Mouse (Mus musculus) cortical plate, adult 2 months (tissue): ENCODE measurements at regions not wholly inside any gene's neighbourhood (a gene's known extent, or its start where the extent isn't known, plus 50 kb on each side); places are given as distances from the start of the nearest gene placed in this dataset.

Source experiments
- H3K27ac ChIP-seq: fragments of 200-500 bp; 2 replicates; pipeline ENCODE4 v1.5.1; 2012; ENCODE audit warnings: low read length, control low read depth, inconsistent platforms; ENCODE audit not compliant: insufficient read depth
- H3K4me1 ChIP-seq: fragments of 200-500 bp; 2 replicates; pipeline ENCODE4 v1.6.1; 2011; ENCODE audit warnings: low read length; ENCODE audit not compliant: control insufficient read depth, insufficient read depth
- H3K4me3 ChIP-seq: fragments of 200-500 bp; 2 replicates; pipeline ENCODE4 v1.5.1; 2011; ENCODE audit warnings: mild to moderate bottlenecking, low read length, control low read depth; ENCODE audit not compliant: insufficient read depth
- CTCF ChIP-seq: fragments of 200-500 bp; IDR thresholded peaks from 2 replicates; pipeline ENCODE4 v1.5.1; 2011; ENCODE audit warnings: mild to moderate bottlenecking, control low read depth, low read length; ENCODE audit not compliant: insufficient read depth; ENCODE audit errors: extremely low read depth
- POLR2A ChIP-seq: fragments of 200-500 bp; IDR thresholded peaks from 2 replicates; pipeline ENCODE4 v1.6.1; 2011; ENCODE audit warnings: mild to moderate bottlenecking, low read length, control low read depth; ENCODE audit not compliant: insufficient read depth; ENCODE audit errors: extremely low read depth

GRCm38 (mm10) chr6:107629376-107629775 is 99.8 kb downstream of the Lrrn1 start:
- H3K27ac ChIP-seq: no peak overlapping the region
- no peaks in the 10 kb centered on the region for H3K4me1 ChIP-seq
- TF ChIP-seq CTCF (no peak), POLR2A (no peak)
- no peak overlapping the region for H3K4me3 ChIP-seq

GRCm38 (mm10) chr6:107645751-107646150 is 116.2 kb downstream of the Lrrn1 start:
- TF ChIP-seq POLR2A: no peak
- Histone ChIP-seq H3K27ac (no peak overlapping the region), H3K4me3 (no peak overlapping the region)

GRCm38 (mm10) chr6:107653840-107654523 is 124.4 kb downstream of the Lrrn1 start:
- Histone ChIP-seq H3K4me3 (no peak overlapping the region), H3K27ac (no peak overlapping the region), H3K4me1 (no peaks in the 10 kb centered on the region; the same call in 1 of the 2 replicates)
- TF ChIP-seq POLR2A (no peak), CTCF (no peak)

More at GRCm38 (mm10) chr6:107645751-107646150, 116.2 kb downstream of the Lrrn1 start:
- no peaks in the 10 kb centered on the region for H3K4me1 ChIP-seq

- H3K4me1 ChIP-seq: no peaks in the 10 kb centered on the region; the same call in 1 of the 2 replicates
- no peak for TF ChIP-seq POLR2A
- TF ChIP-seq CTCF: no peak
- H3K4me3 ChIP-seq: no peak overlapping the region
- no peak overlapping the region for H3K27ac ChIP-seq
These were observed 128.2 kb downstream of the Lrrn1 start for GRCm38 (mm10) chr6:107657805-107658204.

GRCm38 (mm10) chr6:107661009-107661764 is 131.6 kb downstream of the Lrrn1 start:
- Histone ChIP-seq H3K27ac (no peak overlapping the region), H3K4me1 (no peaks in the 10 kb centered on the region; the same call in 1 of the 2 replicates), H3K4me3 (no peak overlapping the region)
- TF ChIP-seq CTCF (no peak), POLR2A (no peak)

GRCm38 (mm10) chr6:107699298-107699697 is 169.7 kb downstream of the Lrrn1 start:
- Histone ChIP-seq H3K4me3 (no peak overlapping the region), H3K4me1 (no peaks in the 10 kb centered on the region), H3K27ac (no peak overlapping the region)
- TF ChIP-seq CTCF: no peak
- no peak for TF ChIP-seq POLR2A

GRCm38 (mm10) chr6:107708185-107708584 is 178.6 kb downstream of the Lrrn1 start:
- Histone ChIP-seq H3K4me1 (no peaks in the 10 kb centered on the region), H3K4me3 (no peak overlapping the region), H3K27ac (no peak overlapping the region)
- no peak for TF ChIP-seq POLR2A

GRCm38 (mm10) chr6:107708608-107709007 is 179.0 kb downstream of the Lrrn1 start:
- TF ChIP-seq CTCF (no peak), POLR2A (no peak)
- no peak overlapping the region for H3K27ac ChIP-seq
- H3K4me1 ChIP-seq: no peaks in the 10 kb centered on the region
- H3K4me3 ChIP-seq: no peak overlapping the region

GRCm38 (mm10) chr6:107710360-107710759 is 180.8 kb downstream of the Lrrn1 start:
- Histone ChIP-seq H3K27ac (no peak overlapping the region), H3K4me1 (no peaks in the 10 kb centered on the region), H3K4me3 (no peak overlapping the region)
- TF ChIP-seq CTCF: peak; percentile 43; the same call in 1 of the 2 replicates
- no peak for TF ChIP-seq POLR2A
